Mouse (Mus musculus): ENCODE results near the gene Pvalb. TPM values are rescaled to one million over a fixed set of nuclear protein-coding genes. Genes with fewer than 3 reads are reported as not detected.

Pvalb gene
- polyA plus RNA-seq, 1 experiment: 171 TPM

DNA sequence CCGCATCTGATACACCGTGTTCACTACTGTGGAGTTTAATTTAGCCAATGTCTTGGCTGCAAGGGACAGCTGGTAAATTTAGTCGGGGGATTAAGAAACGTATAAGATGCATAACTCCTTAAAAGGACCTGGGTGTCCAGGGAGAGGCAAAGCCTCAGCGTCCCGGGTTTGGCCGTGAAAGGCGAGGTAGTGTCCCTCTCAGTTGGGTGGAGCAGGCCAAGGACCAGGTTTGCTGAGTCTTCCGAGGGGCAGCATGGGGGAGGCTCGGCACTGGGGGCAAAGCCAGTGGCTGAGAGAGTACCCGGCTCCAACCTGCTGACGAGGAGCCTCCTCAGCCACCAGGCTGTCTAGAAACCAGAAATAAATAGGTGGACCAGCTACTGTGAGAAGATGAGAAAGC is 21.6 kb upstream of the Pvalb start:
- Histone ChIP-seq H3K4me3 (ENCODE audit: insufficient read depth, low read depth, low read length) (no peak overlapping the region), H3K4me1 (ENCODE audit: control insufficient read depth, insufficient read depth, insufficient read length, low read length) (no peaks in the 10 kb centered on the region), H3K27ac (replicated peaks; ENCODE audit: low read depth, low read length) (no peak overlapping the region)

DNA sequence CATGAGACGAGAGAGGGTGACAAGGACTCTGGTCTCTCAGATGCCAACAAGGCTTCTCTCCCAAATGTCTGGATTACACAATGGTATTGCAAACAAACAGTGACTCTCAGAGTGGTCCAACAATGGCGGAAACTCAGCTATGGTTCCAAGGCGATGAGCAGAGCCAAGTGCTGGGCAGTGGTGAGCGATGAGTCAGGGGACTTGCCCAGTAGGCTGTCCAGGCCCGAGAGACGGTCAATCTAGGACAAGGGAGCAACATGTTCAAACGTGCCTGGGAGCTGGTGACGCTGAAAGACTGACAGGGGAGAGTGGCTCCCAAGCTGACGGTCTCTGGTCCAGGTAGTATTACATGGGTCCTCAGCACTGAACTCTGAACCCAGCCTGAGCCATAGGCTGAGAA is 9.1 kb upstream of the Pvalb start:
- Histone ChIP-seq H3K4me3 (ENCODE audit: insufficient read depth, low read depth, low read length) (no peak overlapping the region), H3K27ac (replicated peaks; ENCODE audit: low read depth, low read length) (no peak overlapping the region), H3K4me1 (ENCODE audit: control insufficient read depth, insufficient read depth, insufficient read length, low read length) (no peaks in the 10 kb centered on the region; the same call in 1 of the 2 replicates)

DNA sequence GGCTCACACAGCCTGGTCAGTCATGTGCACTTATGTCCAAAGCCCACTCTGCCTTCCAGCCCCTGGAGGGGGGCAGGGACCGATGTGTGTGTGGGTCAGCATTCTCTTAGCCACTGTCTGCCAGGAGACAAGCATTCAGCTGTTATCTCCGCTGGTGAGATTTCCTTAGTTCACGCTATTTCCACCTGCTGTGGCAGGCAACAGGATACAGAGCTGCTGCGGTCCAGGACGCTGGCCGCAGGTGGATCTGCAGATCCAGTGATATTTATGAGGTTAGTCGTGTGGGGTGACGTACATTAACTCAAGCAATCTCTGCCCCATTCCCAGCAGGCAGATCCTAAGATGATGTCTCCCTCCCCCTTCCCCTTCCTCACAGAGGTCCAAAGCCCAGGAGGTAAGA is 5.2 kb upstream of the Pvalb start:
- H3K27ac ChIP-seq (replicated peaks; ENCODE audit: low read depth, low read length): no peak overlapping the region
- H3K4me3 ChIP-seq (ENCODE audit: insufficient read depth, low read depth, low read length): no peak overlapping the region
- H3K4me1 ChIP-seq (ENCODE audit: control insufficient read depth, insufficient read depth, insufficient read length, low read length): no peaks in the 10 kb centered on the region; the same call in 1 of the 2 replicates

DNA sequence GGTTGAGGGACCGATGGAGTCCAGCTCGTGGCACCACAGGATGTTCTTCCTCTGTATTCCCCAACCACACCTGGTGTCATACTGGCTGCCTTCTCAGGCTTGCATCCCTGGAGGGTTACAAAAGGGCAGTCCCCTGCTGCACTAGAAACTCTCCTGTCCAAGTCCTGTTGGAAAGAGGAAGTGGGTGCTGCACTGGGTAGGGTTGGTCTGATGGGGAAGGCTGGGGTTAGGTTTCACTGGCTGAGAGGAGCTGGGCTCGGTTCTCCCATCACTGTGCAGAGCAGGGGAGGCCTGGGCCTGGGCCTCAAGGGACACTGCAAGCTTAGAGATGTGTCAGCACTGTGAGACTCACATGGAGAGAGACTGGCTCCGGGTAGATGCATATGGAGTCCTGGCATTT is 4.0 kb upstream of the Pvalb start:
- H3K4me3 ChIP-seq (ENCODE audit: insufficient read depth, low read depth, low read length): no peak overlapping the region
- no peak overlapping the region for H3K27ac ChIP-seq (replicated peaks; ENCODE audit: low read depth, low read length)
- H3K4me1 ChIP-seq (ENCODE audit: control insufficient read depth, insufficient read depth, insufficient read length, low read length): no peaks in the 10 kb centered on the region; the same call in 1 of the 2 replicates

DNA sequence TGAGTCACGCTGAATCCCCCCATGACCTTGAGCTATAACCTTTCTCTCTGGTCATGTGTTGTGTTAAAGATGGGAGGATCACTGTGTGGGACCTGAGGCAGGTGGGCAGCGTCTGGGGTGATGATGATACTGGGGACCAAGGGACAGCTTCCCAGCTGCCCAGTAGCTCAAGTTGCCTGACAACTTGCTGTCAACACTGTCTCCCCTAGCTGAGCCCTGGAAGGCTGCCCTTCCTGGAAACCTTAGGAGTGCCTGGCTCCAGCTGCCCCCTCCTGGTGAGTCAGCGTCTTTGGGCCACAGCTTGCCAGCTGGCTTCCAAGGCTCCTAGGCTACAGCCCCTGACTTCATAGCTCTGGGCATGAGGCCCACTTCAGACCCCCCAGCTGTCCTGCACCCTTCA is 1.0 kb downstream of the Pvalb start:
- H3K27ac ChIP-seq (replicated peaks; ENCODE audit: low read depth, low read length): no peak overlapping the region

DNA sequence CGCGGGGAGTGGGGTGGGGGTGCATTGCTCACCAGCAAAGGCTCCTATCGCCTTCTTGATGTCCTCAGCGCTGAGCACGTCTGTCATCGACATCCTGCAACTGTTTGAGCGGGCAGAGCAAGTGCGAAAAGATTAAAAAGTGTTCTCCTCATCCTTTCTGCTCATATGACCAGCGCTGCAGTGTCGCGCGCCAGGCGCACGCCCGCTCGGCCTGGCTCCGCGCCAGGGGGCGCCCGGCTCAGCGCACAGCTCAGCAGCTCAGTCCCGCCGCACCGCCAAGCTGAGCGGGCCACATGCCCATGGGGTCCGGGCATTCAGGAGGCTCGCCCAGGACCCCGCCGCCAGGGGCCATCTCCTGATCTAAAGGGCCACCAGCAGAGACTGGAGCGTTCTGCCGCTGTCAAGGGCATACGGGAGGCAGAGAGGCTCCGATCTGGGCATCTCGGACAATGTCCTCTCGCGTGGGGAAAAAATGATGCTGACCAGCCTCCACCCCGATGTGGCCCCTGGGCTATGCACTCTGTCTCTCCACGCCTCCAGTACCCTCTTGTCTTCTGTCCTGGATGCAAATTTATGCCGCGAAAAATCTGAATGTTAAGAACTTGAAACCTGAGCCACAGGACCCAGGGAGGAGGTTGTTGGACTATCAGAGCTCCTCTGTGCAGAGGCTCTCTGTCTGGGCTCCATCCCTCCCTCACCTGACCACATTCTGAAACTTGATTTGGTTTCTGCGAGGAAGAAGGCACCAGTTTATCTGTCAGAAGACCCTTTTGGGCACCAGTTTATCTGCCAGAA is 1.9 kb downstream of the Pvalb start:
- Histone ChIP-seq H3K4me1 (ENCODE audit: control insufficient read depth, insufficient read depth, insufficient read length, low read length) (no peaks in the 10 kb centered on the region), H3K27ac (replicated peaks; ENCODE audit: low read depth, low read length) (no peak overlapping the region), H3K4me3 (ENCODE audit: insufficient read depth, low read depth, low read length) (no peak overlapping the region)

More for the DNA sequence above, 1.0 kb downstream of the Pvalb start:
- no peaks in the 10 kb centered on the region for H3K4me1 ChIP-seq (ENCODE audit: control insufficient read depth, insufficient read depth, insufficient read length, low read length)
- no peak overlapping the region for H3K4me3 ChIP-seq (ENCODE audit: insufficient read depth, low read depth, low read length)

DNA sequence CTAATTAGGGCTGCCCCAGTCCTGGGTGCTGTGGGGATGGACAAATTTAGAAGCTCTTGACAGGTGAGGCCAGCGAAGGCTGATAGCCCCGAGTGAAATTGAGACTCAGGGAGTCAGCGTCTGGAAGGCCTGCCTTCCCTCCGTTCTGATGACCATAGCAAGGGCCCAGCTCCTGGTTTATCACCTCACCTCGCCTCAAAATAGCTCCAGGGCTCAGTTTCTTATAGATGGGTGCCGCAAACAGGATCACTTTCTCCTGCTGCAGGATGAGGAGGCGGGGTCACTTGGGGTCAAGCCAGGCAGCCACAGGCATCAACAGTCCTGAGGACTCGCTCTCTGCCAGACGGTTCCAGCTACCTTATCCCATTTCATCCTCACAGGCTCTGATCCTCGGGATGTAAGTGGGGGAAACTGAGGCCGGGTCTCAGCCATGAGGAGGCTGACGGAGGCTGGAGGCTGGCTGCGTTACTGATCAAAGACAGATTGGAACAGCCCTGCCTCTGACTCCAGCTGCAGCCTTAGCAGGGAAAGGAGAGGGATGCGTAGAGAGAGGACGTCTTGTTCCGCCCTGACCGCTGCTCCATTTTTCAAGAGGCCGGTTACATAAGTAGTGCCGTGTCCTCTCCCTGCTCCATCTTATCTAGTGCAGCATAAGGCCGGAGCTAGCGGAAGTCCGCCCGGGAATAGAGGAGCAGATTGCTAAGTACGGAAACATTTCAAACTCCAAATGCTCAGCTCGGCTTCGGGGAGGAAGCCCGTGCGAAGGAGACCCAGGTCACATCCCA is 10.9 kb downstream of the Pvalb start:
- no peaks in the 10 kb centered on the region for H3K4me1 ChIP-seq (ENCODE audit: control insufficient read depth, insufficient read depth, insufficient read length, low read length)
- H3K27ac ChIP-seq (replicated peaks; ENCODE audit: low read depth, low read length): no peak overlapping the region
- no peak overlapping the region for H3K4me3 ChIP-seq (ENCODE audit: insufficient read depth, low read depth, low read length)

DNA sequence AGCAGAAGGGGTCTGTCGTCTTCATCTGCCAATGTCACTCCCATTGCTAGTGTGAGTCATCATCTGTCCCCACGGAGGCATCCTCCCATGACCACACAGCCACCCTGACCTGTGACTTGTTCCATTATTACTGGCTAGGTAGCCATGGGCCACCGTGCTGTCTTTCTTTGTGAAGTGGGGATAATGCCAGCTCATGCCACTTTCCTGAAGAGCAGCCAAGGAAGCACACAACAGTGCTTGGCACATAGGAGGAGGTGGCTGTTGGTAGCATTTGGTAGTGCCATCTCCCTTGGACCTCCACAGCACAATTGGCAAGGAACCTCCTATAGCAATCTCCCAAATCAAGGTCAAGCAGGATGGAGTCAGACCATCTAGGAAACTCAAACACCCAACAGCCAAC is 11.9 kb downstream of the Pvalb start:
- Histone ChIP-seq H3K4me3 (ENCODE audit: insufficient read depth, low read depth, low read length) (no peak overlapping the region), H3K27ac (replicated peaks; ENCODE audit: low read depth, low read length) (no peak overlapping the region)

DNA sequence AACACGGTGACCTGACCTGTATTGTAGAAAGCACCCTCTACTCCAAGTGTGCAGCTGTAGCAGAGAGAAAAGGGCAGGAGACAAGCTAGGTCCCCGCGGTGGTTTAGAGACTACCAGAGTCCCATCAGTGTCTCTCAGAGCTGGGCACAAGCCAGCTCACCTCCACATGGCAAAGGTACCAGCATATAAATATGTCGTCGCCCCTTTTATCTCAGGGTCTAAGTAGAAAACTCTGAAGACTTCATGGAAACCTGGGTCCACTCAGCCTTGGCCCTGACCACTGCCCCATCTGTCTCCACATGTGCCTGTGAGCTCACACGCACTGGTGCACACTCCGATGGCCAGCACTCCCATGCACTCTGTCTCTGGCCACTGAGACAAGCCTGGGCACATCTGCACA is 16.6 kb downstream of the Pvalb start:
- no peak overlapping the region for H3K4me3 ChIP-seq (ENCODE audit: insufficient read depth, low read depth, low read length)
- no peak overlapping the region for H3K27ac ChIP-seq (replicated peaks; ENCODE audit: low read depth, low read length)
- H3K4me1 ChIP-seq (ENCODE audit: control insufficient read depth, insufficient read depth, insufficient read length, low read length): no peaks in the 10 kb centered on the region

More for the DNA sequence above, 11.9 kb downstream of the Pvalb start:
- no peaks in the 10 kb centered on the region for H3K4me1 ChIP-seq (ENCODE audit: control insufficient read depth, insufficient read depth, insufficient read length, low read length)

DNA sequence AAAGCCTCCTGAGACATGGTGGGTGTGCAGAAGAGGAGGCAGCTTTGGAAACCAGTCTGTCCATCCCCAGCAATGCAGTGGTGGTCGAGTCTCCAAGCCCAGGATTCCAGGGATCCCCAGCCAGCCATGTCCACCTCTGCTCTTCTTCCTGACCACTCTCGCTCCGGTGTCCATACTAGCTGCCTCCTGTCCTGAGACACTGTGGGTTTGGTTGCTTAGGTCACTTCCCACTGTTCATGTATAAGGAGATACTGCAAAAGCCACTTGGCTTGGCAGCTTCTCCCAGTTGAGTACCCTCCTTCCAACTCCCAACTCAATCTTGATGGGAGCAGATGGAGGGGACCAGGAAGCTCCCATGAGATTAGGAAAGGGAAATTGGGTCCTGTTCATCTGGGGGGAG is 17.7 kb downstream of the Pvalb start:
- Histone ChIP-seq H3K4me3 (ENCODE audit: insufficient read depth, low read depth, low read length) (no peak overlapping the region), H3K27ac (replicated peaks; ENCODE audit: low read depth, low read length) (no peak overlapping the region), H3K4me1 (ENCODE audit: control insufficient read depth, insufficient read depth, insufficient read length, low read length) (no peaks in the 10 kb centered on the region)

DNA sequence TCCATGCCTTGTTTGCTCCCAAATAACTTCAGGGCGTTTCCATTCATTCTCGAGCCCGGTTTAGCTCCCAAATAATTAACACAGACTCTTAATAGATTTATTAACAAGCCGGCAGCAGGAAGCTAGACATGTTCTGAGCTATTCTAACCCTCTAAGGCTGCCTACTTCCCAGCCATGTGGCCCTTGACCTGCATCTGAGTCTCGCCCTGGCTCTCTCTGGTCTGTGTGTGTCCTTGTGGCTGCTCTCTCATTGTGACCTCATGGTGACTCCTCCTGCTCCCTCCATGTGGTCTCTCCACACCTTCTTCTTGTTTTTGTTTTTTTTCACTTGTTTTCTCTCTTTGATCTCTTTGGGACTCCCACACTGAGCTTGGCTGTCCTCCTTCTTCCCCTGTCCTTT is 19.3 kb downstream of the Pvalb start:
- Histone ChIP-seq H3K4me1 (ENCODE audit: control insufficient read depth, insufficient read depth, insufficient read length, low read length) (no peaks in the 10 kb centered on the region), H3K27ac (replicated peaks; ENCODE audit: low read depth, low read length) (no peak overlapping the region), H3K4me3 (ENCODE audit: insufficient read depth, low read depth, low read length) (no peak overlapping the region)

DNA sequence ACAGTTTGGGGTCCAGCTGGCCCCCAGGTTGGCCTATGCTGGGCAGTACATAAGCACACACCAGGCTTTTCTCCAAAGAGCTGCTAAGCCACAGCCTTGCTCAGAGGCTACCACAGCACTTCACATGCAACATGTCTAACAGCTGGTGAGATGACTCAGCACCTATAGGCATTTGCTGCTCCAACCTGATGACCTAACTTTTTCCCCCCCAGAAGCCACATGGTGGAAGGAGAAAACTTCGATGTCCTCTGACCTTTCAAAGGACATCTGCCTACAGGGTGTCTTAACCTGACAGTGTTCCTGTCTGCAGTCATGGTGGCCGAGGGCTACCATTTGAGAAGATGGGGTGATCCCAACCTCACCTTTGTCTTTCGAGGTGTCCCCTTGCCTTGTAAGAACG is 20.6 kb downstream of the Pvalb start:
- Histone ChIP-seq H3K4me1 (ENCODE audit: control insufficient read depth, insufficient read depth, insufficient read length, low read length) (no peaks in the 10 kb centered on the region), H3K27ac (replicated peaks; ENCODE audit: low read depth, low read length) (no peak overlapping the region), H3K4me3 (ENCODE audit: insufficient read depth, low read depth, low read length) (no peak overlapping the region)

DNA sequence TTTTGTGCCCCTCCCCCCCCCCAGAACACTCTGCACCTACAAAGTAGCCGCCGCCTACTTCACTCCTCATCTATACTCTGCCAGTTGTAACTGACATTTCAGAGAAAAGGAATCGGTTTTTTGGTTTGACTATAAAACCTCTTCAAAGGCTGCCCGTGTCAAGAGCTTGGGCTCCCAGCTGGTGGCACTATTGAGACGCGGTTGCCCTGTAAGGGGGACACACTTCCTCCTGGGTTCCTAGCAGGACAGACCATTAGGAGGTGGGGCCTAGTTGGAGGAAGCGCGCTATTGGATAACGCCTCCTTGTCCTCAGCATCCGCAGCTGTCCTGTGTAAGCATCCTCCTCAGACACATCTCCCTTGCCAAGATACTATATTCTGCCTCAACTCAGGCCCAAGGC is 21.3 kb downstream of the Pvalb start:
- Histone ChIP-seq H3K27ac (replicated peaks; ENCODE audit: low read depth, low read length) (no peak overlapping the region), H3K4me1 (ENCODE audit: control insufficient read depth, insufficient read depth, insufficient read length, low read length) (no peaks in the 10 kb centered on the region), H3K4me3 (ENCODE audit: insufficient read depth, low read depth, low read length) (no peak overlapping the region)

DNA sequence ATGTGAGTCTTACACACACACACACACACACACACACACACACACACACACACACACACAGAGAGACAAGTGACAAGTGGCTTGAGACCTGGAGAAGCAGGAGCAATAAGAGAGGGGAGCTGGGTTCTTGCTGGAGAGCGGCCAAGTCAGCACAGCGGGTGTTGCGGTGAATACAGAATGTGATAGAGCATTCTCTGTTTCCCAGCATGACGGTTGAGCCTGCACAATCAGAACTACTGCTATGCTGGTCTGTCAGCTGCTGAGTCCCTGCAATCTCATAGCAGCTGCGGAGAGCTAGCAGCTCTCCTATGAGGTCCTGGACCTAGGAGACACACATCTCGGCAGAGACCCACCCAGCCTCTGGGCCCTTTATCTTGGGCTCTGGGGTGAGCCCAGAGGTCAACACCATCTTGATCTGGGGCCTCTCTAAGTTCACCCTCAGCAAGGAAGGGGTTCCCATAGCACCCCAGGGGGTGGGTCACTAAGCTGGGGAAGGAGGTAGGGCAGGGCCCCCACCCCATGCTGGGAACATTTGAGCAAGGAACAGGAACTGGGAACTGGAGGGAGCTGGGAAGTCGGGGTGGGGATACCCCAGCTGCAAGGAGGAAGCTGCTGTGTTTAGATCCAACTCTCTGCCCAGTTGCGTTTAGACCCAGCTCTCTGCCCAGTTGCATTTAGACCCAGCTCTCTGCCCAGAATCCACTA is 24.3 kb downstream of the Pvalb start:
- H3K4me3 ChIP-seq (ENCODE audit: insufficient read depth, low read depth, low read length): no peak overlapping the region
- H3K4me1 ChIP-seq (ENCODE audit: control insufficient read depth, insufficient read depth, insufficient read length, low read length): no peaks in the 10 kb centered on the region
- no peak overlapping the region for H3K27ac ChIP-seq (replicated peaks; ENCODE audit: low read depth, low read length)

DNA sequence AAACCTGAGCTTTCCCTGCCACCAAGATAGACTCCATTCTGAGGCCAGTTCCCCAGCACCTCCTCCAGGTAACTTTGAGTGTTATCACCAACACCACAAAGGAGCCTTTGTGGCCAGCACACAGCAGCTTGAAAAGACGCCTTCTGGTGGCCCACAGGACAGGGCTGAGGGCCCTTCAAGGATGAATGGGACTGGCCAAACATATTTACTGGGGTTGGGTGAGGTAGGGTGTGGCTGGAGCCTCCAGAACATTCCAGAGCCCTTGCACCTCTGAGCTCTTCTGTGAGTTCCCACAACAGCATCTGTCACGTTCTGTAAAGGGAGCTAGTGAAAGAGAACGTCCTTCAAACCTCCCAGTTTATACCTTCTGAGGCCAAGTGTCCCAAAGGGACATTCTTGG is 26.4 kb downstream of the Pvalb start:
- no peak overlapping the region for H3K27ac ChIP-seq (replicated peaks; ENCODE audit: low read depth, low read length)
- no peak overlapping the region for H3K4me3 ChIP-seq (ENCODE audit: insufficient read depth, low read depth, low read length)
- no peaks in the 10 kb centered on the region for H3K4me1 ChIP-seq (ENCODE audit: control insufficient read depth, insufficient read depth, insufficient read length, low read length)

Measured in brown adipose tissue, adult 24 weeks (tissue).